Mouse (Mus musculus): ENCODE measurements around the gene Ncor2.

- TF ChIP-seq TAL1 (IDR thresholded peaks at IDR 0.05; ENCODE audit: low read length) (no peak), GATA1 (IDR thresholded peaks at IDR 0.05; ENCODE audit: low read length) (no peak)
Observed at GRCm38 (mm10) chr5:125158232-125158961, 20.6 kb downstream of the Ncor2 start.
